Comparison of ENCODE assay signal across 10 mouse cellular contexts in the genomic region with DNA sequence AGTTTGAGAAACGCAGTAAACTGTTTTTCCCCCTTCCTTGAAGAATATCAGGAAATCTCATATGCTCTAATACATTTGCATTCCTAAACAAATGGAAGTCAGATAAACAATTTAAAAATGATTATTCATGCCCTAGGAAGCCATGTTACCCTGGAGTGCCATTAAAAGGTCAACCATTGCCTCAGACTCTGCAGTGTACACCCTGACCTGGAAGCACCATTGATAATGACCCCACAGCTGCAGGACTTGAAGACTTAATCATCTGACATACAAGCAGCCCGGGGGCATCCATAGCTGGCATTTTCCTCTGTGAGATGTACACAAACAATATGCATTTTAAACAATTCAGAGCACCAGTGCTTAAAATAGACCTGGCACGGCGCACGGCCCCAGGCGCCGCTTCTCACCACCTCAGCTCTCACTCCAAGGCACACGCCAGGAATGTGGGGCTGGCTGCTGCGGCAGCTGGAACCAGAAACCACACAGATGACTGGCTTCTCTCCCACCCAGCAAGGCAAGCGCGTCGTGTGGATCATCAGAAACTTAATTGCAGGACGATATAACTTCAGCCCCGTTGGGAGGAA.
DNase-seq lines count a peak whose midpoint lies in the region; ATAC-seq lines count a peak whose summit lies in the region.
"Had no signal": no experiment of that assay in that cellular context is flagged by ENCODE, and none has a peak within 500 bp of the region (broad histone marks: within the 10 kb centered on the region; RNA-seq: fewer than 3 reads in every experiment).

No protein-coding gene starts in this region.

- H3K27me3 ChIP-seq in lung, embryonic 15.5 days, result no peaks in the 10 kb centered on the region

- no peaks in the 10 kb centered on the region for H3K9me3 ChIP-seq in lung, embryonic 15.5 days

- no peak overlapping the region for H3K9ac ChIP-seq in lung, embryonic 15.5 days

- H3K4me1 ChIP-seq in lung, embryonic 15.5 days, result no peaks in the 10 kb centered on the region

- peak; percentile 16 for DNase-seq in embryo, embryonic 10 days (ENCODE audit: low spot score)
- DNase-seq in embryo, embryonic 10.5 days (ENCODE audit: low spot score), result no peak
- DNase-seq in lung, postnatal 36 days, result no peak
- DNase-seq in gastrocnemius, postnatal 36 days, result peak; percentile 27 to 30
- peak; percentile 31 for DNase-seq in lung, postnatal 10 days
- no peak for DNase-seq in thymus, postnatal 0 days (ENCODE audit: low spot score)
- no peak for DNase-seq in embryo, embryonic 9.5 days (ENCODE audit: extremely low spot score)
- DNase-seq: adrenal gland, adult 8-10 months had no signal

- no peak overlapping the region for H3K27ac ChIP-seq in lung, embryonic 15.5 days

- 57% methylated on average over 14 of the region's 14 CpGs for WGBS in lung, embryonic 15.5 days

- H3K4me2 ChIP-seq in lung, embryonic 15.5 days, result no peak overlapping the region
- H3K4me2 ChIP-seq: liver, embryonic 11.5 days had no signal

- intact Hi-C loops in gastrocnemius, postnatal 36 days (cut with DNase I), result no loop called here

- no peak overlapping the region for H3K4me3 ChIP-seq in lung, embryonic 15.5 days

- peak; percentile 57; the same call in 1 of the 2 replicates for ATAC-seq in lung, embryonic 15.5 days (ENCODE audit: borderline replicate concordance, extremely low read depth, low FRiP score, low TSS enrichment)

- H3K36me3 ChIP-seq in lung, embryonic 15.5 days, result no peaks in the 10 kb centered on the region

Comparison
In these comparisons a context has a peak if more than half of its experiments do, and no peak if none do; other contexts are left out.
1. DNase-seq: peak in embryo, embryonic 10 days (single experiment), gastrocnemius, postnatal 36 days (2 of 2) and lung, postnatal 10 days (single experiment); none in embryo, embryonic 10.5 days (single experiment), lung, postnatal 36 days (single experiment), thymus, postnatal 0 days (single experiment) and embryo, embryonic 9.5 days (single experiment).